Mouse (Mus musculus) kidney, adult 2 months (tissue): Measurements from ENCODE around the gene Lrrc45. TPM values are rescaled to one million over a fixed set of nuclear protein-coding genes. Genes with fewer than 3 reads are reported as not detected.
A peak's percentile ranks its signal among the peaks of the same experiment; 100 is the strongest.

Experiments used
- DNase-seq: peaks from one replicate; pipeline ENCODE4 v3.0.0; 2021
- H3K27ac ChIP-seq: fragments of 200-500 bp; 2 replicates; pipeline ENCODE4 v1.5.1; 2012; ENCODE audit warnings: low read depth, low read length, control low read depth, inconsistent platforms; ENCODE audit not compliant: insufficient read depth
- H3K27me3 ChIP-seq: fragments of 200-500 bp; replicated peaks from 2 replicates; pipeline ENCODE4 v1.6.1; 2012; ENCODE audit warnings: mild to moderate bottlenecking, moderate library complexity, low read length, inconsistent platforms; ENCODE audit not compliant: control insufficient read depth, insufficient read depth
- H3K36me3 ChIP-seq: fragments of 200-500 bp; 2 replicates; pipeline ENCODE4 v1.6.1; 2012; ENCODE audit warnings: mild to moderate bottlenecking, moderate library complexity, low read length, inconsistent platforms; ENCODE audit not compliant: control insufficient read depth, insufficient read depth
- H3K4me1 ChIP-seq: fragments of 200-500 bp; 2 replicates; pipeline ENCODE4 v1.6.1; 2011; ENCODE audit warnings: low read length; ENCODE audit not compliant: control insufficient read depth, insufficient read depth
- H3K4me3 ChIP-seq: fragments of 200-500 bp; 2 replicates; pipeline ENCODE4 v1.5.1; 2011; ENCODE audit warnings: mild to moderate bottlenecking, low read depth, low read length, control low read depth; ENCODE audit not compliant: insufficient read depth
- CTCF ChIP-seq: fragments of 200-500 bp; conservative IDR thresholded peaks from 2 replicates; pipeline ENCODE4 v1.5.1; 2011; ENCODE audit warnings: low read depth, mild to moderate bottlenecking, control low read depth, low read length, moderate library complexity, mixed read lengths; ENCODE audit not compliant: insufficient read depth, insufficient read length
- POLR2A ChIP-seq: fragments of 200-500 bp; IDR thresholded peaks from one replicate; pipeline ENCODE4 v1.6.1; 2011; ENCODE audit warnings: low read depth, low read length, control low read depth
- WGBS: fragments of 180-500 bp; shearing (Covaris S2); methylation state at CpG from one replicate; pipeline ENCODE4 v1.1.7; 2018; 5-methylcytosine and 5-hydroxymethylcytosine counted together
- polyA plus RNA-seq: library from polyadenylated mRNA; depleted of rRNA; stranded (reverse); fragments of >200 nt; gene quantifications from 2 replicates; pipeline ENCODE4 v1.2.3, GENCODE M21; 2012

The Lrrc45 gene
- polyA plus RNA-seq, 1 experiment: 17.5 TPM

GRCm38 (mm10) chr11:120721124-120722066 lies 7.7 kb downstream of the Lrrc45 start, which contains the start of gene Rac3:
TSS of gene Rac3 (plus strand) at chr11:120721470.
- Histone ChIP-seq H3K27me3 (no peaks in the 10 kb centered on the region), H3K36me3 (peaks cover 2% of the 10 kb centered on the region; the same call in 1 of the 2 replicates), H3K4me1 (peaks cover 11% of the 10 kb centered on the region; the same call in 1 of the 2 replicates), H3K27ac (no peak within 1 kb of the TSS), H3K4me3 (peak within 1 kb of the TSS; percentile 53)
- no peak for TF ChIP-seq POLR2A
- TF ChIP-seq CTCF: no peak
- DNase-seq: peak; percentile 63
- 1% methylated on average over 88 of the region's 90 CpGs for WGBS

- TF ChIP-seq CTCF: no peak
- TF ChIP-seq POLR2A: no peak
- Histone ChIP-seq H3K4me3 (peak overlapping the region; percentile 53), H3K27ac (no peak overlapping the region), H3K4me1 (peaks cover 11% of the 10 kb centered on the region; the same call in 1 of the 2 replicates), H3K36me3 (peaks cover 2% of the 10 kb centered on the region; the same call in 1 of the 2 replicates), H3K27me3 (no peaks in the 10 kb centered on the region)
- DNase-seq: no peak
- WGBS: 22% methylated on average over 21 of the region's 21 CpGs
Measured at GRCm38 (mm10) chr11:120722067-120722630, 8.4 kb downstream of the Lrrc45 start.

GRCm38 (mm10) chr11:120722761-120723382 lies 9.1 kb downstream of the Lrrc45 start:
- DNase-seq: peak; percentile 81
- WGBS: 67% methylated on average over 11 of the region's 11 CpGs
- peaks cover 2% of the 10 kb centered on the region; the same call in 1 of the 2 replicates for H3K36me3 ChIP-seq
- H3K4me1 ChIP-seq: peaks cover 11% of the 10 kb centered on the region; the same call in 1 of the 2 replicates
- no peak overlapping the region for H3K27ac ChIP-seq
- TF ChIP-seq CTCF (no peak), POLR2A (peak; percentile 28)
- H3K4me3 ChIP-seq: no peak overlapping the region
- H3K27me3 ChIP-seq: no peaks in the 10 kb centered on the region

GRCm38 (mm10) chr11:120723509-120723908 lies 9.8 kb downstream of the Lrrc45 start:
- DNase-seq: peak; percentile 29
- peaks cover 11% of the 10 kb centered on the region; the same call in 1 of the 2 replicates for H3K4me1 ChIP-seq
- WGBS: 82% methylated on average over 7 of the region's 7 CpGs
- no peak overlapping the region for H3K4me3 ChIP-seq
- TF ChIP-seq CTCF: no peak
- no peak for TF ChIP-seq POLR2A
- H3K27me3 ChIP-seq: no peaks in the 10 kb centered on the region
- H3K27ac ChIP-seq: no peak overlapping the region
- peaks cover 2% of the 10 kb centered on the region; the same call in 1 of the 2 replicates for H3K36me3 ChIP-seq

- peak overlapping the region; percentile 88 for H3K27ac ChIP-seq
- peaks cover 2% of the 10 kb centered on the region; the same call in 1 of the 2 replicates for H3K36me3 ChIP-seq
- peaks cover 11% of the 10 kb centered on the region; the same call in 1 of the 2 replicates for H3K4me1 ChIP-seq
- 13% methylated on average over 36 of the region's 36 CpGs for WGBS
- TF ChIP-seq POLR2A: no peak
- 0 out of 2 replicates have a peak, but pooled peaks have one; percentile 23 for TF ChIP-seq CTCF
- peak; percentile 82 for DNase-seq
- peak overlapping the region; percentile 71 for H3K4me3 ChIP-seq
- H3K27me3 ChIP-seq: no peaks in the 10 kb centered on the region
Measured at GRCm38 (mm10) chr11:120726243-120727168, 12.8 kb downstream of the Lrrc45 start.

- peak; percentile 99 for DNase-seq
- H3K4me1 ChIP-seq: peaks cover 7% of the 10 kb centered on the region; the same call in 1 of the 2 replicates
- peak within 1 kb of the TSS; percentile 71 for H3K4me3 ChIP-seq
- H3K27ac ChIP-seq: peak within 1 kb of the TSS; percentile 88
- peak; percentile 70 for TF ChIP-seq CTCF
- peak; percentile 88 for TF ChIP-seq POLR2A
- peaks cover 2% of the 10 kb centered on the region; the same call in 1 of the 2 replicates for H3K36me3 ChIP-seq
- WGBS: under 1% methylated on average over 14 of the region's 14 CpGs
- no peaks in the 10 kb centered on the region for H3K27me3 ChIP-seq
Measured at GRCm38 (mm10) chr11:120727169-120727527, 13.4 kb downstream of the Lrrc45 start, which contains the start of gene Dcxr. TSS of gene Dcxr (minus strand) at chr11:120727281.
